Mouse (Mus musculus): ENCODE results near the gene Osbpl10.

DNA sequence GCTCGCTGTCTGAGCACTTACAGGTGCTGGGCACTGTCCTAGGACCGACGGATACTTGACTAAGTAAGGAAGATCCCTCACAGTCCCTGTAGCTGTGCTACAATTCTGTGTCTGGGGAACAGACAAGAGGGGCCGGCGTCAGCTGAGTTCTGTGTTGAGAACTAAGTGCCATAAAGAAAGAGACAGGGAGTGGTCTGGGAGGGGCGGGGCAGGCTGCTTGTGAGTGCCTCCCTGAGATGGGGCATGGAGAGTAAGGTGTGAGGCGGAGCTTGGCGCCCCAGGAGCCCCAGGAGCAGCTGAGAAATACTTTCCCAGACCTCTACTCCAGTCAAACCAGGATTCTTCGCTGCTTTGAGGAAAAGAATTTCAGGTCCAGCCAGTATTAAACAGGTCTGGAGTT lies 239.6 kb downstream of the Osbpl10 start:
- TF ChIP-seq GATA1 (IDR thresholded peaks at IDR 0.05; ENCODE audit: borderline replicate concordance, low read length) = no peak
- TF ChIP-seq FLI1 (IDR thresholded peaks at IDR 0.05; ENCODE audit: low read length) = no peak
